Mouse (Mus musculus) heart, adult 2 months (tissue): ENCODE measurements around the gene Ifitm5. TPM values are rescaled to one million over a fixed set of nuclear protein-coding genes. Genes with fewer than 3 reads are reported as not detected.

Experiments used
- DNase-seq, 2 experiments: peaks; one replicate each; pipeline ENCODE4 v3.0.0; 2021
- H3K27ac ChIP-seq: fragments of 200-600 bp; 2 replicates; pipeline ENCODE4 v1.8.1; 2022
- H3K27me3 ChIP-seq: fragments of 200-500 bp; 2 replicates; pipeline ENCODE4 v1.6.1; 2012; ENCODE audit warnings: mild to moderate bottlenecking, low read length, inconsistent platforms, mixed read lengths; ENCODE audit not compliant: control insufficient read depth, insufficient read depth
- H3K36me3 ChIP-seq: fragments of 200-500 bp; 2 replicates; pipeline ENCODE4 v1.6.1; 2012; ENCODE audit warnings: low read length, inconsistent platforms; ENCODE audit not compliant: control insufficient read depth, insufficient read depth
- H3K4me1 ChIP-seq: fragments of 200-500 bp; 2 replicates; pipeline ENCODE4 v1.6.1; 2011; ENCODE audit warnings: low read length; ENCODE audit not compliant: control insufficient read depth, insufficient read depth
- H3K4me3 ChIP-seq: fragments of 200-600 bp; 2 replicates; pipeline ENCODE4 v1.8.1; 2022
- H3K79me2 ChIP-seq: fragments of 200-500 bp; replicated peaks from 2 replicates; pipeline ENCODE4 v1.6.1; 2012; ENCODE audit warnings: mild to moderate bottlenecking, inconsistent platforms, low read length, moderate library complexity, mixed read lengths; ENCODE audit not compliant: control insufficient read depth, insufficient read depth
- H3K9ac ChIP-seq: fragments of 200-500 bp; 2 replicates; pipeline ENCODE4 v1.6.1; 2012; ENCODE audit warnings: low read depth, mild to moderate bottlenecking, control low read depth, inconsistent platforms, low read length, mixed read lengths
- CTCF ChIP-seq: fragments of 200-600 bp; IDR thresholded peaks from 2 replicates; pipeline ENCODE4 v1.8.1; 2022; ENCODE audit warnings: antibody characterized with exemption, mild to moderate bottlenecking, moderate library complexity
- EP300 ChIP-seq: fragments of 200-500 bp; IDR thresholded peaks from 2 replicates; pipeline ENCODE4 v1.6.1; 2011; ENCODE audit warnings: low read depth, low read length, control low read depth; ENCODE audit not compliant: insufficient read depth
- POLR2A ChIP-seq: fragments of 200-500 bp; IDR thresholded peaks from 2 replicates; pipeline ENCODE4 v1.6.1; 2011; ENCODE audit warnings: mild to moderate bottlenecking, low read depth, low read length, control low read depth; ENCODE audit not compliant: insufficient read depth
- WGBS: fragments of 180-500 bp; shearing (Covaris S2); methylation state at CpG from one replicate; pipeline ENCODE4 v1.1.7; 2018; 5-methylcytosine and 5-hydroxymethylcytosine counted together
- intact Hi-C: fragments of 180-260 bp; cut with DNase I; formaldehyde crosslinking; loops from one replicate; pipeline ENCODE4 v1.15.1; 2025
- polyA plus RNA-seq: library from polyadenylated mRNA; depleted of rRNA; stranded (reverse); fragments of >200 nt; gene quantifications from 2 replicates; pipeline ENCODE4 v1.2.3, GENCODE M21; 2012
- total RNA-seq, 2 experiments: library from RNA; stranded (reverse); gene quantifications; 2 replicates each; pipeline ENCODE4 v1.2.3; 2021

Ifitm5 gene
- total and polyA plus RNA-seq, 3 experiments = 0.32 to 2.0 (median 0.34) TPM

DNA sequence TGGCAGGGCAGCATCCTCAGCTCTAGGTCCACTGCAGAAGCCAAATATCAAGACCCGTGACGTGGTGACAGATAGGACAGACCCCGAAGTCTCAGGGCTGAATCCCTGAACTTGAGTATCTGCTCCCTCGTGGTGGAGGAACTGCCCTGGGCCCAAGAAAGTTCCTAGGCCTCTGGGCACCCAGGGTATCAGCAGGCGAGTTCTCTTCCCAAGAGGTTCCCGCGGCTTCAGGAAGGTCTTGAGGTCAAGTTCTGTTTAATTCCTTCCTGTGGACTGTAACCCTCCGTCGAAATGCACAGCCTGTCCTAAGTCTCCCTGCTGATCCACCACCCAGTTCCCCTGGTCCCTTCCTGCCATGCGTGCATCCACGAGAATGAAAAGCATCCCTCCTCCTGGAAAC lies 3.0 kb upstream of the Ifitm5 start:
- Histone ChIP-seq H3K79me2 (0 out of 2 replicates have a peak, but pooled peaks cover 2% of the 10 kb centered on the region), H3K4me1 (peaks cover 42% of the 10 kb centered on the region), H3K27me3 (no peaks in the 10 kb centered on the region), H3K36me3 (no peaks in the 10 kb centered on the region; the same call in 1 of the 2 replicates), H3K9ac (peak overlapping the region; percentile 13), H3K27ac (peak overlapping the region; percentile 95), H3K4me3 (peak overlapping the region; percentile 69)
- TF ChIP-seq CTCF = no peak
- TF ChIP-seq POLR2A = no peak
- WGBS = 40% methylated on average over 11 of the region's 11 CpGs
- intact Hi-C loops = loop anchor here (1.0 kb wide), 1 partner anchor 11 kb away; no protein-coding TSS in a partner anchor
- peak in 1 of 2 experiments; percentile 38 for DNase-seq

DNA sequence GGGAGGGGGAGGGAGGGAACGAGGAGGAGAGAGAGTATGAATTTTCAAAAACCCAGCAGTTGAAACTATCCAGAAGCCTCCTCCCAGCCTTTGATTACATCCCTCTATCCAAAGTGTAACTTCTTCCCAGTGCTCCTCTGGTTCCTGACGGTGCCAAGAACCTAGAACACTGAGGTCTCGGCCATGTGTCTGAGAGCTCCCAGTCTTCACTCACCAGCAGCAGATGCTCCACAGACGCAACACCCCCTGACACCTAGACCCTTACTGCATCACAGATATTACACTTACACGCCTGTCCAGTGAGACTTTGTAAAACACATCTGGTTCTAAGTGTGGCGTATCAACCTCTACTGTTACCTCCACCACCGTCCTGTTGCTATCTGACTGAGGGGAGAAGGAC lies 2.4 kb upstream of the Ifitm5 start:
- Histone ChIP-seq H3K4me3 (no peak overlapping the region; the same call in 1 of the 2 replicates), H3K4me1 (peaks cover 49% of the 10 kb centered on the region), H3K9ac (no peak overlapping the region), H3K27me3 (no peaks in the 10 kb centered on the region), H3K36me3 (no peaks in the 10 kb centered on the region; the same call in 1 of the 2 replicates), H3K27ac (peak overlapping the region; percentile 95), H3K79me2 (0 out of 2 replicates have a peak, but pooled peaks cover 2% of the 10 kb centered on the region)
- no peak for DNase-seq
- intact Hi-C loops = no loop called here
- 55% methylated on average over 7 of the region's 7 CpGs for WGBS
- TF ChIP-seq CTCF (no peak), EP300 (no peak), POLR2A (peak; percentile 32; the same call in 1 of the 2 replicates)

DNA sequence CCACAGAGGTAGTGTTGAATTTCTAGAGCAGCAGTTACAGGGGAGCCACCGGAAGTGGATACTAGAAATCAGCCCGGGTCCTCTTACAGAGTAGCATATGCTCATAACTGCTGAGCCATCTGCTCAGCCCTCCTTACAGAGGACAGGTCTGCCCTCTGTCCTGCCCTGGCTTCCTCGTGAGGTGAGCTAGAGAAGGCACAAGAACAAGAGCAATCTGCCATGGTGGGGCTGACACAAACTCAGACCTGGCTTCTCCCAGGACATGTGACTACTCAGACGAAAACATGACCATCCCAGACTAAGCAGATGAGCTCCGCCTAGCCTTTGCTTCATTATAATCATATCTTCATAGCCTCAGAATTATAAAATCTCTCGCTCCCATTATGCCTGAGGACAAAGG lies 1.7 kb upstream of the Ifitm5 start:
- H3K27ac ChIP-seq = peak overlapping the region; percentile 87
- no peak overlapping the region for H3K9ac ChIP-seq
- no peaks in the 10 kb centered on the region for H3K27me3 ChIP-seq
- no peak for DNase-seq
- no peak overlapping the region; the same call in 1 of the 2 replicates for H3K4me3 ChIP-seq
- intact Hi-C loops = no loop called here
- 53% methylated on average over 6 of the region's 6 CpGs for WGBS
- TF ChIP-seq CTCF = no peak
- no peak for TF ChIP-seq EP300
- 0 out of 2 replicates have a peak, but pooled peaks cover 2% of the 10 kb centered on the region for H3K79me2 ChIP-seq
- H3K4me1 ChIP-seq = peaks cover 52% of the 10 kb centered on the region
- no peaks in the 10 kb centered on the region; the same call in 1 of the 2 replicates for H3K36me3 ChIP-seq

DNA sequence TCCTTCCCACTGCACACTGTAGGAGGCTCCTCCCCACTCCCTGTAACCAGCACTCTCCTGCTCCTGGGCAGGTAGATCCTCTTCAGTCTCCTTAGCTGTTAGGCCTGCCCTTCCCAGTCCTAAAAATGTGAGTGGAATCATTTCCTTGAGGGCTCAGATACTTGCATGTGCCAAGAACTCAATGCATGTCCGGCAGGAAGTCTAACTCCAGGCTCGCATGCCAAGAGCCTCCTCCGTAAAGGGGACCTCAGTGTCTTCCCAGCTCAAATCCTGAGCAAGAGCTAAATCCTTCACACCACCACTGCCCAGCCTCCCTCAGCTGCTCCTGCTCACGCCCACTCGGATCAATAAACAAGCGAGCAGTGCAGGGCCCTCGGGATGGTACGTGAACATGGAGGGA lies 960 bp upstream of the Ifitm5 start:
- Histone ChIP-seq H3K79me2 (0 out of 2 replicates have a peak, but pooled peaks cover 2% of the 10 kb centered on the region), H3K4me1 (peaks cover 50% of the 10 kb centered on the region), H3K4me3 (peak overlapping the region; percentile 38; the same call in 1 of the 2 replicates), H3K36me3 (no peaks in the 10 kb centered on the region; the same call in 1 of the 2 replicates), H3K27me3 (no peaks in the 10 kb centered on the region), H3K9ac (peak overlapping the region; percentile 56), H3K27ac (peak overlapping the region; percentile 87)
- TF ChIP-seq POLR2A (peak; percentile 58; the same call in 1 of the 2 replicates), CTCF (no peak), EP300 (peak; percentile 74)
- WGBS = 35% methylated on average over 8 of the region's 8 CpGs
- peak; percentile 55 to 71 for DNase-seq
- intact Hi-C loops = no loop called here

DNA sequence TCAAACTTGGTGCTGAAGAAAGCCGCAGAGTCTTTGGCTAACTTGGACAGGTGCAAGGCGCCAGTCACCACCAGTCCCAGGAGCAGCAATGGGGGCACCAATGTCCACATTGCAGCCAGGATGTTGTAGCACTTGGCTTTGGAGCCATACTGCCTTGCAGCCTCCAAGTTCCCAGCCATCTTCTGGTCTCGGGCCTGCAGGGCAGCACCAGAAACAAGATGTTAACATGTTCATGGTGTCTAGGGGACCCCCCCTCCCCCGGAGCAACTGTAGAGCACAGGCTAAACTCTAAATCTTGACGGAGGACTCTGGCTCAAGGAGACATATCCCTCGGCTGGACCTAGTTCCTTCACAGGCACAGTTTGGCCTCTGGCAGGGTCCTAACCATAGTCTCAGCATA lies 836 bp downstream of the Ifitm5 start:
- H3K27me3 ChIP-seq = no peaks in the 10 kb centered on the region
- intact Hi-C loops = no loop called here
- H3K27ac ChIP-seq = peak overlapping the region; percentile 11
- H3K9ac ChIP-seq = no peak overlapping the region
- no peak overlapping the region for H3K4me3 ChIP-seq
- peaks cover 50% of the 10 kb centered on the region for H3K4me1 ChIP-seq
- TF ChIP-seq EP300 = no peak
- TF ChIP-seq POLR2A = no peak
- TF ChIP-seq CTCF = no peak
- H3K36me3 ChIP-seq = no peaks in the 10 kb centered on the region; the same call in 1 of the 2 replicates
- no peak for DNase-seq
- WGBS = 89% methylated on average over 6 of the region's 6 CpGs
- H3K79me2 ChIP-seq = 0 out of 2 replicates have a peak, but pooled peaks cover 2% of the 10 kb centered on the region

DNA sequence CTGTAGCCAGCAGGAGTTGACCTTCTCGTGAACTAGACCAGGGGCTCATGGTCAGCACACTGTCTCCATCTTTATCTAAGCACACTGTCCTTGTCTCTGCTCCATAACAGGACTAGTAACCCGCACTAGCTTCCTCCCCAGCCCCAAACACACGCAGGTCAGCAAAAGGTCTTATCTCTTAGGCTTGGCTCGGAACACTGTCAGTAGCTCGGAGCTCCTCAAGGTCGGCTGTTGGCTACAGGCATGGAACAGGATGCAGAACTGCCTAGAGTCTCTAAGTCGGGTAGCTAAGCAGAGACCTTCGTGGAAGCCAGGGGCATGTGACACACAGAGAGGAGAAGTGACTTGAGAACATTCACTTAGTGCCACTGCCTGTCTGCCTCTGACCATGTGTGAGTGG lies 1.9 kb downstream of the Ifitm5 start:
- no peak overlapping the region for H3K9ac ChIP-seq
- 0 out of 2 replicates have a peak, but pooled peaks cover 2% of the 10 kb centered on the region for H3K79me2 ChIP-seq
- TF ChIP-seq EP300 (no peak), POLR2A (no peak), CTCF (no peak)
- no peaks in the 10 kb centered on the region; the same call in 1 of the 2 replicates for H3K36me3 ChIP-seq
- peak in 1 of 2 experiments; percentile 32 for DNase-seq
- H3K27me3 ChIP-seq = no peaks in the 10 kb centered on the region
- intact Hi-C loops = no loop called here
- H3K4me3 ChIP-seq = no peak overlapping the region
- WGBS = 21% methylated on average over 8 of the region's 8 CpGs
- H3K4me1 ChIP-seq = peaks cover 49% of the 10 kb centered on the region
- peak overlapping the region; percentile 73 for H3K27ac ChIP-seq
